Mouse (Mus musculus) small intestine, adult 2 months (tissue): Measurements from ENCODE around the gene Shkbp1.

Source experiments
- CTCF ChIP-seq: fragments of 200-500 bp; IDR thresholded peaks from 2 replicates; pipeline ENCODE4 v1.5.1; 2012; ENCODE audit warnings: low read depth, mild to moderate bottlenecking, control low read depth, inconsistent platforms, low read length, moderate library complexity, mixed read lengths; ENCODE audit not compliant: insufficient replicate concordance, insufficient read length; ENCODE audit errors: extremely low read depth
- POLR2A ChIP-seq: fragments of 200-500 bp; IDR thresholded peaks from 2 replicates; pipeline ENCODE4 v1.6.1; 2012; ENCODE audit warnings: low read depth, mild to moderate bottlenecking, control low read depth, inconsistent platforms, low read length, moderate library complexity

- no peak for TF ChIP-seq CTCF
- TF ChIP-seq POLR2A, result no peak
Observed at GRCm38 (mm10) chr7:27354144-27354543, 1.7 kb downstream of the Shkbp1 start.
